Comparison of ENCODE assay signal across 9 mouse cellular contexts in the genomic region with DNA sequence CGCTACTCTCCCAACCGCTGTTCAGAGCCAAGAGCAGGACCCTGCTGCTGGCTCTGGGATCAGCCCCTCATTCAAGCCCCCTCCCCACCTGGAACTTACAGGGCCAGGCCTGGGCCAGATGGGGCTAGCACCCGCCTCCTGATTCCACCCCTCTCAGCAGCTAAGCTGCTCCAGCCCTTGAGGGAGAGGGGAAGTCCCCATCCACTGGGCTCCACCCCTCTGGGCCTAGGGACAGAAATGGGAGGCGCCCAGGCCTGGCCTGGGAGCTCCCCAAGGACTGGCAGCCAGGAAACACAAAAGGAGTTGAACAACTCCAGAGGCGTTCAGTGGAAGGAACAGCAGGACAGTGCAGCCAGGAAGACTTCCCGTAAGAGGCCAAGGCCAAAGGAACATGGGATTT. TPM values are rescaled to one million over a fixed set of nuclear protein-coding genes. Genes with fewer than 3 reads are reported as not detected.
DNase-seq lines count a peak whose midpoint lies in the region; ATAC-seq and TF ChIP-seq lines count a peak whose summit lies in the region.
"Had no signal": no experiment of that assay in that cellular context is flagged by ENCODE, and none has a peak within 500 bp of the region (broad histone marks: within the 10 kb centered on the region; RNA-seq: fewer than 3 reads in every experiment).

No protein-coding gene starts in this region.

- peak overlapping the region; percentile 61 for H3K4me3 ChIP-seq in forebrain, embryonic 15.5 days
- peak overlapping the region; percentile 39 for H3K4me3 ChIP-seq in lung, postnatal 0 days (ENCODE audit: low read depth, low read length)

- peak overlapping the region; percentile 97 for H3K27ac ChIP-seq in forebrain, embryonic 15.5 days (replicated peaks)
- H3K27ac ChIP-seq in lung, postnatal 0 days (ENCODE audit: low read length), result peak overlapping the region; percentile 22; the same call in 1 of the 2 replicates

- peak overlapping the region; percentile 84 for H3K4me2 ChIP-seq in forebrain, embryonic 15.5 days (replicated peaks)
- peak overlapping the region; percentile 70 for H3K4me2 ChIP-seq in lung, postnatal 0 days (replicated peaks; ENCODE audit: low read depth, low read length)

- 3% methylated on average over 6 of the region's 6 CpGs for WGBS in forebrain, embryonic 15.5 days
- WGBS in lung, postnatal 0 days, result 5% methylated on average over 5 of the region's 6 CpGs

- peaks cover 81% of the 10 kb centered on the region for H3K4me1 ChIP-seq in forebrain, embryonic 15.5 days
- H3K4me1 ChIP-seq in lung, postnatal 0 days (ENCODE audit: insufficient read depth, low read depth, low read length), result peaks cover 10% of the 10 kb centered on the region; the same call in 1 of the 2 replicates

- intact Hi-C loops in heart, postnatal 25 days (cut with DNase I), result loop anchor here (10.0 kb wide), 1 partner anchor 282 kb away; no protein-coding TSS in a partner anchor

- DNase-seq in Muller cell, postnatal 12 days (ENCODE audit: inconsistent ontology term), result peak; percentile 95
- peak; percentile 83 for DNase-seq in adrenal gland, postnatal 25 days
- peak; percentile 83 for DNase-seq in heart, postnatal 25 days (ENCODE audit: low spot score)
- DNase-seq in kidney, postnatal 4 days, result peak; percentile 77 to 85
- peak; percentile 96 for DNase-seq in lung, postnatal 0 days (ENCODE audit: low spot score)
- peak; percentile 95 for DNase-seq in retina, postnatal 1 day
- DNase-seq in natural killer cell, adult 2 months (ENCODE audit: low spot score in 2 of 2), result no peak

- H3K9me3 ChIP-seq in forebrain, embryonic 15.5 days, result no peaks in the 10 kb centered on the region
- no peaks in the 10 kb centered on the region for H3K9me3 ChIP-seq in lung, postnatal 0 days (ENCODE audit: low read length)
- H3K9me3 ChIP-seq: megakaryocyte, embryonic 14.5 days had no signal

- peak overlapping the region; percentile 97 for H3K9ac ChIP-seq in forebrain, embryonic 15.5 days (replicated peaks)
- H3K9ac ChIP-seq in lung, postnatal 0 days (replicated peaks; ENCODE audit: low read depth), result 0 out of 2 replicates have a peak overlapping the region, but pooled peaks have one; percentile 1

- H3K36me3 ChIP-seq in forebrain, embryonic 15.5 days, result no peaks in the 10 kb centered on the region
- no peaks in the 10 kb centered on the region for H3K36me3 ChIP-seq in lung, postnatal 0 days (ENCODE audit: insufficient read depth, low read length)

- TF ChIP-seq CTCF in lung, postnatal 0 days (IDR thresholded peaks at IDR 0.05), result no peak; the same call in 1 of the 2 replicates

- ATAC-seq in forebrain, embryonic 15.5 days (replicated peaks), result peak; percentile 79
- peak; percentile 81 for ATAC-seq in lung, postnatal 0 days

- H3K27me3 ChIP-seq in forebrain, embryonic 15.5 days, result no peaks in the 10 kb centered on the region
- peaks cover 11% of the 10 kb centered on the region; the same call in 1 of the 2 replicates for H3K27me3 ChIP-seq in lung, postnatal 0 days (replicated peaks; ENCODE audit: insufficient read depth, low read length)

- TF ChIP-seq EP300 in lung, postnatal 0 days (IDR thresholded peaks at IDR 0.05), result no peak

RNA-seq across cellular contexts. Expression of a gene that starts 4.0 kb away (rescaled TPM):
- 0.71 and 1.9 TPM in 2 replicates for total RNA-seq in adrenal gland, postnatal 25 days (2021)
- 4.4 and 5.3 TPM in 2 replicates for polyA plus RNA-seq in forebrain, embryonic 15.5 days (2015; fragmentation: Nextera tagmentation; extraction: Ambion mirVana)
- total RNA-seq in heart, postnatal 25 days (2021), result 1 to 10 TPM; 2.6 to 5.6 TPM
- polyA plus RNA-seq in lung, postnatal 0 days (2015; fragmentation: Nextera tagmentation; extraction: Ambion mirVana), result 0.13 and 0.26 TPM in 2 replicates

Comparison
In these comparisons a context has a peak if more than half of its experiments do, and no peak if none do; other contexts are left out.
1. DNase-seq: peak in Muller cell, postnatal 12 days (single experiment), adrenal gland, postnatal 25 days (single experiment), heart, postnatal 25 days (single experiment), kidney, postnatal 4 days (2 of 2), lung, postnatal 0 days (single experiment) and retina, postnatal 1 day (single experiment); none in natural killer cell, adult 2 months (0 of 2).